Mouse (Mus musculus): Measurements from ENCODE around the gene Ackr1.

- TF ChIP-seq CTCF (IDR thresholded peaks at IDR 0.05; ENCODE audit: low read depth, low read length): no peak
- TF ChIP-seq POLR2A (IDR thresholded peaks at IDR 0.05; ENCODE audit: extremely low read depth, insufficient read depth, low read length): no peak
Observed at GRCm38 (mm10) chr1:173364125-173364800, 30.7 kb upstream of the Ackr1 start.
